Mouse (Mus musculus) hindbrain, embryonic 13.5 days (tissue): ENCODE data around the gene Smyd2. TPM values are rescaled to one million over a fixed set of nuclear protein-coding genes. Genes with fewer than 3 reads are reported as not detected.

ENCODE experiments used
- ATAC-seq: fragments of 200-750 bp; cut with Nextera tagmentation; 2 replicates; pipeline ENCODE4 v1.8.0; 2017; ENCODE audit warnings: moderate TSS enrichment; ENCODE audit not compliant: low FRiP score
- H3K27ac ChIP-seq: fragments of 300-500 bp; sonication (generic); 2 replicates; pipeline ENCODE4 v1.5.1; 2015; ENCODE audit warnings: inconsistent platforms, mild to moderate bottlenecking, moderate library complexity
- H3K27me3 ChIP-seq: fragments of 300-500 bp; sonication (generic); 2 replicates; pipeline ENCODE4 v1.6.1; 2015; ENCODE audit warnings: mild to moderate bottlenecking, inconsistent platforms
- H3K36me3 ChIP-seq: fragments of 300-500 bp; sonication (generic); 2 replicates; pipeline ENCODE4 v1.6.1; 2015; ENCODE audit warnings: mild to moderate bottlenecking, inconsistent platforms
- H3K4me1 ChIP-seq: fragments of 300-500 bp; sonication (generic); replicated peaks from 2 replicates; pipeline ENCODE4 v1.6.1; 2015; ENCODE audit warnings: inconsistent platforms
- H3K4me2 ChIP-seq: fragments of 300-500 bp; sonication (generic); 2 replicates; pipeline ENCODE4 v1.6.1; 2015; ENCODE audit warnings: inconsistent platforms, mild to moderate bottlenecking, moderate library complexity
- H3K4me3 ChIP-seq: fragments of 300-500 bp; sonication (generic); 2 replicates; pipeline ENCODE4 v1.5.1; 2015; ENCODE audit warnings: mild to moderate bottlenecking, inconsistent platforms
- H3K9ac ChIP-seq: fragments of 300-500 bp; sonication (generic); 2 replicates; pipeline ENCODE4 v1.6.1; 2015; ENCODE audit warnings: mild to moderate bottlenecking, inconsistent platforms
- H3K9me3 ChIP-seq: fragments of 300-500 bp; sonication (generic); 2 replicates; pipeline ENCODE4 v1.6.1; 2016; ENCODE audit warnings: inconsistent platforms
- WGBS: fragments of 180-500 bp; shearing (Covaris S2); methylation state at CpG from one replicate; pipeline ENCODE4 v1.1.7; 2015; 5-methylcytosine and 5-hydroxymethylcytosine counted together
- polyA plus RNA-seq: library from polyadenylated mRNA; unstranded; fragments of >200 nt; fragmentation: Nextera tagmentation; extraction: Ambion mirVana; gene quantifications from 2 replicates; pipeline ENCODE4 v1.2.1, GENCODE M21; 2015

Smyd2 gene
- polyA plus RNA-seq, 1 experiment from 2014 or later, result 53.6 TPM

DNA sequence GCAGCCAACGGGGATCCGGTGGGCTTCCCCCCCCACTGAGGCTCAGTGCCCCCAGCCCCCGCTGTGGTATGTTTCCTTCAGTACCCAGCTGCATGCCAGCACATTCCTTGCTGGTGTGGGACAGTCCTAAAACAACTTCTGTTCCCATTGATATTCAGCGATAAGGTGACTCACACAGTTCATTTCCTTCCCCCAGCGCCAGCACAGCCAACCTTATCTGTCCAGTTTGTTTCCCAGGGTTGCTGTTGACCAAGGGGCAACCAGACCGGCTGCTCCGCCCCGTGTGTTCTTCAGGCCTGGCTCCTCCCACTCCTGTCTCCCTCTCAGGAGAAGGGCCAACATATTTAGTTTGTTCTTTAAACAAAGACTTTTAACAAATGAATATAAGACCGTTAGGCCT lies 54.7 kb downstream of the Smyd2 start:
- 65% methylated on average over 9 of the region's 9 CpGs for WGBS
- no peaks in the 10 kb centered on the region for H3K9me3 ChIP-seq
- no peak overlapping the region for H3K4me3 ChIP-seq
- H3K27me3 ChIP-seq, result no peaks in the 10 kb centered on the region
- no peak overlapping the region for H3K27ac ChIP-seq
- no peak overlapping the region for H3K4me2 ChIP-seq
- H3K4me1 ChIP-seq, result peaks cover 31% of the 10 kb centered on the region
- H3K36me3 ChIP-seq, result no peaks in the 10 kb centered on the region
- no peak for ATAC-seq
- no peak overlapping the region for H3K9ac ChIP-seq

DNA sequence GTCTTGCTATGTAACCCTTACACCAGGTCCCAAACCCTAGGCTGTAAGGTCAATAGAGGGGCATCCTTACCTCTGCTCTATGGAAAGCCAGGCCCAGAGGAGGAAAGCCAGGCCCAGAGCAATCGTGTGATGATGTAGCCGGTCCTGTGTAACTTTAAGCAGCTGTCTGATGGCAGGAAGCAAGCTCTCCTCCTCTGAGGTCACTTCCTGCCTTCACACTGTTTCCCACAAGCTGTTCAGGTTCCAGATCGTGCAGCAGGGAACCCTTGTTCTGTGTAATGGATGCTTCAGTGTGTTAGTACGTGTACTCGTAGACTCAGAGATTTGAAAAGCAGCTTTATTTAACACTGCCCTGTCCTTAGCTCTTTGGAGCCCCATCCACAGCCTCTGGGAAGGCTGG lies 55.1 kb downstream of the Smyd2 start:
- H3K9me3 ChIP-seq, result no peaks in the 10 kb centered on the region
- 77% methylated on average over 5 of the region's 5 CpGs for WGBS

GRCm38 (mm10) chr1:189866621-189867020 lies 55.5 kb downstream of the Smyd2 start:
- Histone ChIP-seq H3K4me1 (peaks cover 23% of the 10 kb centered on the region), H3K36me3 (no peaks in the 10 kb centered on the region), H3K27me3 (no peaks in the 10 kb centered on the region), H3K4me3 (no peak overlapping the region), H3K9ac (no peak overlapping the region), H3K27ac (no peak overlapping the region), H3K9me3 (no peaks in the 10 kb centered on the region), H3K4me2 (no peak overlapping the region)
- WGBS, result 82% methylated on average over 6 of the region's 6 CpGs
- ATAC-seq, result no peak

More for the DNA sequence above, 55.1 kb downstream of the Smyd2 start:
- peaks cover 27% of the 10 kb centered on the region for H3K4me1 ChIP-seq
- H3K4me2 ChIP-seq, result no peak overlapping the region
- no peaks in the 10 kb centered on the region for H3K27me3 ChIP-seq
- no peak overlapping the region for H3K4me3 ChIP-seq
- no peak for ATAC-seq
- no peak overlapping the region for H3K27ac ChIP-seq
- no peaks in the 10 kb centered on the region for H3K36me3 ChIP-seq
- H3K9ac ChIP-seq, result no peak overlapping the region

DNA sequence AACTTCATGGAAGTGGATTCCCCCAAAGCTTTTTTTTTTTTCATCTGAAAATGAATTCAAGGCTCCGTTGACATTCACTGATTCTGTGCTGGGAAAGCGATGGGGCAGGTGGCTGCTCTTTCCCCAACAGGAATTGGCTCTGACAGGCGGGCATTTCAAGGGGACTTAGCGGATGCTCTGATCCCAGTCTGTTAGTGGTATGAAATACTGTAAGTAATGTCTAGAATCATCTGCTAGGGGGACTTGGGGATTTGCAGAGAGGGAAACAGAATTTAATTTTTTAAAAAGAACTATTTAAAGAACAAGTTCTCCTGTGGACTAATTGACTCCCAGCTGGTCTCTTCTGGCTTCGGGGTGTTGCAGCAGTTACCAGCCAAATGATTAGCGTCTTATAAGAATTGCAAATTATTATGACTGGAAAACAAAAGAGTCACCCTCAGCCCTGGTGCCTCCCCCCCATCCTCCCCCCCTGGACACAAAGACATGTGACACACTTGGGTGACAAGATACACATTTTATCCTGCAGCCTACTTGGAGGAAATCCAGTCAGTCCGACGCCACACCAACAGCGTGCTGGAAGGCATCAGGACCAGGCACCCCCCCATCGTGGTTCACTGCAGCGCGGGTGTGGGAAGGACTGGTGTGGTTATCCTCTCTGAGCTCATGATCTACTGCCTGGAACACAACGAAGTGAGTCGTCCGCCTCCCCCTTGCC lies 57.2 kb downstream of the Smyd2 start:
- no peak overlapping the region for H3K4me3 ChIP-seq
- ATAC-seq, result peak; percentile 36; the same call in 1 of the 2 replicates
- no peak overlapping the region for H3K4me2 ChIP-seq
- H3K9me3 ChIP-seq, result no peaks in the 10 kb centered on the region
- WGBS, result 64% methylated on average over 15 of the region's 15 CpGs
- no peak overlapping the region for H3K9ac ChIP-seq
- H3K27me3 ChIP-seq, result no peaks in the 10 kb centered on the region
- H3K27ac ChIP-seq, result peak overlapping the region; percentile 50; the same call in 1 of the 2 replicates
- H3K4me1 ChIP-seq, result peaks cover 19% of the 10 kb centered on the region
- no peaks in the 10 kb centered on the region for H3K36me3 ChIP-seq

DNA sequence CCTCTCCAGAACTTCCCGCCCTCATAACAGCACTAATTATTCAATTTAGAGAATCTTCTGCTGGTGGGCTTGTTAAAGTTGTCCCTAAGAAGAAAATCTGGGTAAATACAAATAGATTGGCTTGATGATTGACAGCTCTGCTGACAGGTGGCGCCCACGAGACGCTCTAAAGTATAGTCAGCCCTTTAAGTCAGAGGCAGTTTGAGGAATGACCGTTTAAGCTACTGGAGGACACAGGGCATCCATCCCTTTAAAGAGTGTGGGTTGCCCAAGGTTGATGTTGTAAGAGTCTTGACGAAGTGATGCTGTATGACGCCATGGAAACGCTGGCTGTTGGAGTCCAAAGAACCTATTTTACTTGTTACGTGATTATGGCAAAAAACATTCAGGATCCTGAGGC lies 57.9 kb downstream of the Smyd2 start:
- Histone ChIP-seq H3K27me3 (no peaks in the 10 kb centered on the region), H3K9ac (no peak overlapping the region), H3K4me1 (peaks cover 19% of the 10 kb centered on the region), H3K4me3 (no peak overlapping the region), H3K4me2 (no peak overlapping the region), H3K9me3 (no peaks in the 10 kb centered on the region), H3K27ac (peak overlapping the region; percentile 24; the same call in 1 of the 2 replicates), H3K36me3 (no peaks in the 10 kb centered on the region)
- no peak for ATAC-seq
- 70% methylated on average over 9 of the region's 9 CpGs for WGBS

- no peak overlapping the region for H3K9ac ChIP-seq
- no peaks in the 10 kb centered on the region for H3K9me3 ChIP-seq
- no peaks in the 10 kb centered on the region for H3K36me3 ChIP-seq
- peaks cover 22% of the 10 kb centered on the region for H3K4me1 ChIP-seq
- H3K27ac ChIP-seq, result no peak overlapping the region
- WGBS, result 96% methylated on average over 3 of the region's 3 CpGs
- H3K4me2 ChIP-seq, result no peak overlapping the region
- no peaks in the 10 kb centered on the region for H3K27me3 ChIP-seq
- ATAC-seq, result no peak
- no peak overlapping the region for H3K4me3 ChIP-seq
Measured at GRCm38 (mm10) chr1:189863727-189864126, 58.4 kb downstream of the Smyd2 start.

- Histone ChIP-seq H3K4me1 (peaks cover 18% of the 10 kb centered on the region), H3K9me3 (no peaks in the 10 kb centered on the region), H3K9ac (no peak overlapping the region), H3K4me3 (no peak overlapping the region), H3K4me2 (no peak overlapping the region), H3K36me3 (no peaks in the 10 kb centered on the region), H3K27ac (no peak overlapping the region), H3K27me3 (no peaks in the 10 kb centered on the region)
- no peak for ATAC-seq
- 77% methylated on average over 12 of the region's 12 CpGs for WGBS
Measured at GRCm38 (mm10) chr1:189860942-189861315, 61.2 kb downstream of the Smyd2 start.

DNA sequence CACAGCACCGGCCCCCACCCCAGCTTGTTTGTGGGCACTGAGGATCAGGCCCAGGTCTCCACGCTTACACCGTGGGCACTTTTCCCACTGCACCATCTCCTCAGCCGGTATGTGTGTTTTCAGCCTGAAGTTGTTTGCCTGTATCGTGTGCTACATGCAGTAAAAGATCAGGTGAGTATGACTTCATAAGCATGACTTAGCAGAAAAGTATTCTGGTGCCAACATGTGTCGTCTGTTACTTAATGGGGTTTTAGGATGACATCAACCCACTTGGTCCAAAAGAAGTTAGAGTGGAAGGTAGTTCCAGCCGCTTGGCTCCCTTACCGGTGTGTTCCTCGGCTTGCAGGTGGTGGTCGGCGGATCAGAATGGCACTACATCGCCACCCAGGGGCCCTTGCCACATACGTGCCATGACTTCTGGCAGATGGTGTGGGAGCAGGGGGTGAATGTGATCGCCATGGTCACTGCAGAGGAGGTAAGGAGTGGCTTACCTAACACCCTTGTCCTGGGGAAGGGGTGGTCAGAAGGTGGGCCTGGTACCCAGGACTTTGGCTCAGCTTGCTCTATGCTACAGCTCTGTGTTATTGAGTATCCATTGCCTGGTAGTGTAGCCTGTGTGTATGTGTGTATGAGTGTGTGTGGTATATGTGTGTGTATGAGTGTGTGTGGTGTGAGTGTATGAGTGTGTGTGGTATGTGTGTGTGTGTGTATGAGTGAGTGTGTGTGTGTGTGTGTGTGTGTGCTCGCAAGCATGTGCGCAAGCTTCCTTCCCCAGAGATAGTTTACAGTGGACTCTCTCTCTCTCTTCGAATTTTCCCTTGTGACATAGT lies 61.8 kb downstream of the Smyd2 start:
- no peaks in the 10 kb centered on the region for H3K27me3 ChIP-seq
- H3K4me2 ChIP-seq, result no peak overlapping the region
- no peak overlapping the region for H3K9ac ChIP-seq
- ATAC-seq, result no peak
- no peaks in the 10 kb centered on the region for H3K9me3 ChIP-seq
- peaks cover 16% of the 10 kb centered on the region for H3K4me1 ChIP-seq
- no peak overlapping the region for H3K4me3 ChIP-seq
- WGBS, result 88% methylated on average over 17 of the region's 17 CpGs
- no peak overlapping the region for H3K27ac ChIP-seq
- no peaks in the 10 kb centered on the region for H3K36me3 ChIP-seq

- no peaks in the 10 kb centered on the region for H3K9me3 ChIP-seq
- no peaks in the 10 kb centered on the region for H3K36me3 ChIP-seq
- WGBS, result 54% methylated on average over 6 of the region's 6 CpGs
- H3K9ac ChIP-seq, result no peak overlapping the region
- no peak for ATAC-seq
- peaks cover 4% of the 10 kb centered on the region; the same call in 1 of the 2 replicates for H3K4me1 ChIP-seq
- H3K27ac ChIP-seq, result peak overlapping the region; percentile 36; the same call in 1 of the 2 replicates
- H3K4me3 ChIP-seq, result no peak overlapping the region
- no peaks in the 10 kb centered on the region for H3K27me3 ChIP-seq
- H3K4me2 ChIP-seq, result no peak overlapping the region
Measured at GRCm38 (mm10) chr1:189858377-189858776, 63.8 kb downstream of the Smyd2 start.

DNA sequence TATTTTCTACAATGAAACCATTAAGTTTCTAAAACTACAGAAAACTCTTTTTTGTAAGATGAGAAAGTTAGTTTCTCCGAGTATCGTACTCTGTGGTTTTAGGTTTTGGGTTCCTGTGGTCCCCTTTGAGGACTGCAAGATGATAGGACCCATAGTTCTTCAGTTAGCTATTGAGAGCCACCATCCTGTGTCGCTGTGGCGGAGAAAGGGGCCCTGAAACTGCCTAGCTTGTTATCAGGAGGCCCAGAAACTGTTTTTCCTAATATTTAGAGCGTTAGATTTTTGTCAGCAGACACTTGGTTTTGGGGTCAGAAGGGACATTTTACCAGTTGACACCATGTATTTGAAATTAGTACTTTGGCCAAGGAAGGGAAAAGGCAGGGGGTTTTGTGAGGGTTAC lies 66.4 kb downstream of the Smyd2 start:
- Histone ChIP-seq H3K27me3 (no peaks in the 10 kb centered on the region), H3K4me1 (peaks cover 4% of the 10 kb centered on the region; the same call in 1 of the 2 replicates), H3K27ac (no peak overlapping the region), H3K9ac (no peak overlapping the region), H3K36me3 (no peaks in the 10 kb centered on the region), H3K9me3 (no peaks in the 10 kb centered on the region), H3K4me2 (no peak overlapping the region), H3K4me3 (no peak overlapping the region)
- WGBS, result 94% methylated on average over 5 of the region's 5 CpGs
- ATAC-seq, result no peak

DNA sequence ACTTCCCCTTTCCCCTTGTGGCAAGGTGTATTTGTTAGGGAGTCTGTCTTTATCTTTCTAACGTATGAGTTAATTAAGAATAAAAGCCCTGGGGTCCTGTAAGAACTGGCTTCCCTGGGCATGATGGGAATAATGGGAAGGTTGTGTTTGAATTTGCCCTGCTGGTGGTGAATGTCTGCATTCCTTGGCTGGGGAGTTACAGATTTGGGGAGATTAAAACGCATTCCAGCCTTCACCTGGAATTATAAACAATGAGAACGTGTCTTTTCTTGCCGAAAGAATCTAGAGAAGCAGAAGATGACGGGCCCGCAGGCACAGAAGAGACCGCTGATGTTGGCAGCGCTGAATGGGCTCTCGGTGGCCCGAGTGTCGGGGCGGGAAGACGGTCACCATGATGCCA lies 67.5 kb downstream of the Smyd2 start:
- Histone ChIP-seq H3K9me3 (no peaks in the 10 kb centered on the region), H3K36me3 (peaks cover 6% of the 10 kb centered on the region), H3K27ac (no peak overlapping the region), H3K4me3 (no peak overlapping the region), H3K9ac (no peak overlapping the region), H3K27me3 (no peaks in the 10 kb centered on the region), H3K4me2 (no peak overlapping the region), H3K4me1 (peaks cover 4% of the 10 kb centered on the region; the same call in 1 of the 2 replicates)
- 90% methylated on average over 13 of the region's 13 CpGs for WGBS
- no peak for ATAC-seq

DNA sequence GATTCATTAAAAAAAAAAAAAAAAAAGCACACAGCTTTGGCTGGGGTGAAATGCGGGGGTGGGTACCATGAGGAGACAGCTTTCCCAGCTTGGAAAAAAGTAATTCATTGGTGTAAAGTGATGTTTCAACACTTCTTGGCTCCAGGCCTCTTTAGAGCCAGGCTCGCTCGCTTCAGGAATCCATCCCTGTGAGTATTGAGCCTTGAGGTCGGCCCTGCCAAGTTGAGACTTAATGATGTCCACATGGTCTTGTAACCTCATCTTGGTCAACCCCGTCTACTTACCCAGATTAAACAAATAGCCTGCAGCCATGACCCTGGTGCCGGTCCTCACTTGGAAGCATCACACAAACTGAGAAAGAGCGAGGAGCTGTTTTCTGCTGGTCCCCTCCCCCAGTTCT lies 69.7 kb downstream of the Smyd2 start:
- Histone ChIP-seq H3K4me2 (no peak overlapping the region), H3K4me1 (no peaks in the 10 kb centered on the region), H3K36me3 (peaks cover 6% of the 10 kb centered on the region), H3K27me3 (no peaks in the 10 kb centered on the region), H3K9ac (no peak overlapping the region), H3K4me3 (no peak overlapping the region), H3K27ac (no peak overlapping the region), H3K9me3 (no peaks in the 10 kb centered on the region)
- 86% methylated on average over 7 of the region's 7 CpGs for WGBS
- ATAC-seq, result no peak
